8 mouse cellular contexts compared by ENCODE assay signal in the genomic region with DNA sequence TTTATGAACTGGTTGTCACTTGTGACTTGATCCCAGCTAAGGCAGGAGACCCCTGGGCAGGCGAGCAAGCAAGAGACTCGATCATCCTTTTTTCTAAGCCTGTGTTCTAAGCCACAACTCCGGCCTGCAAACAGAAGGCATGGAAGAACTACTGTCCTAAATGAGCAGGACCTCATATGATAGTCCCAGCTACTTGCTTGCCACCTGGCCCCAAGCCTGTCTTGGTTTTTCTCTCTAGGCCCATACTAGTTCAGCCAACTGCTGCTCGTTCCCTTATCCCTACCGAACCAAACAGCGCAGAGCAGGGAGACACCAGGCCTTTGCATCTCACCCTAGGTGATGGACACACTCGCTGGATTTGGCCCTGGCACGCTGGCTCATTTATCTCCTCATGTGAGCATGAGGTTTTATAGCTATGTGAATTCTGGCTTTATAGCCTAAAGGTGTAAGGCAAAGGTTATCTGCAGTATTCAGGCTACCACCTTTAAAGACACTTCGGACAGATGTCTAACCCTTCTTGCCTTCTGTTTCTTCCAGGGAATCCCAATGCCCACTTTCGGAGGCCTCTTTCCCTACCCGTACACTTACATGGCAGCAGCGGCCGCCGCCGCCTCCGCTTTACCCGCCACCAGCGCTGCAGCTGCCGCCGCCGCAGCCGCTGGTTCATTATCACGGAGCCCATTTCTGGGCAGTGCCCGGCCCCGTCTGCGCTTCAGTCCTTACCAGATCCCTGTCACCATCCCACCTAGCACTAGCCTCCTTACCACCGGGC. TPM values are rescaled to one million over a fixed set of nuclear protein-coding genes. Genes with fewer than 3 reads are reported as not detected.
DNase-seq lines count a peak whose midpoint lies in the region; ATAC-seq and TF ChIP-seq lines count a peak whose summit lies in the region.

No protein-coding gene starts in this region.

- DNase-seq in kidney, adult 8-10 months, result no peak
- no peak for DNase-seq in embryonic facial prominence, embryonic 14.5 days (ENCODE audit: low spot score)
- no peak for DNase-seq in c-Kit-positive CD71-positive TER-119-positive erythroid progenitor cells, embryonic 14.5 days (ENCODE audit: low spot score)
- no peak for DNase-seq in adrenal gland, postnatal 36 days

- peak overlapping the region; percentile 92 for H3K4me2 ChIP-seq in kidney, embryonic 15.5 days
- H3K4me2 ChIP-seq in embryonic facial prominence, embryonic 14.5 days (ENCODE audit: low read depth, low read length), result peak overlapping the region; percentile 72
- peak overlapping the region; percentile 90 for H3K4me2 ChIP-seq in intestine, postnatal 0 days (replicated peaks; ENCODE audit: low read depth)
- peak overlapping the region; percentile 48 for H3K4me2 ChIP-seq in neural tube, embryonic 12.5 days (replicated peaks)

- peaks cover 4% of the 10 kb centered on the region; the same call in 1 of the 2 replicates for H3K36me3 ChIP-seq in kidney, embryonic 15.5 days
- H3K36me3 ChIP-seq in embryonic facial prominence, embryonic 14.5 days (ENCODE audit: control insufficient read depth, insufficient read depth, low read length), result peaks cover 36% of the 10 kb centered on the region
- H3K36me3 ChIP-seq in intestine, postnatal 0 days (ENCODE audit: control insufficient read depth, insufficient read depth), result peaks cover 6% of the 10 kb centered on the region; the same call in 1 of the 2 replicates
- H3K36me3 ChIP-seq in neural tube, embryonic 12.5 days, result no peaks in the 10 kb centered on the region

- peaks cover 82% of the 10 kb centered on the region for H3K4me1 ChIP-seq in kidney, embryonic 15.5 days
- H3K4me1 ChIP-seq in embryonic facial prominence, embryonic 14.5 days (ENCODE audit: control insufficient read depth, insufficient read depth, low read length), result peaks cover 11% of the 10 kb centered on the region
- peaks cover 10% of the 10 kb centered on the region for H3K4me1 ChIP-seq in intestine, postnatal 0 days (replicated peaks; ENCODE audit: control insufficient read depth, insufficient read depth, low read length)
- peaks cover 26% of the 10 kb centered on the region for H3K4me1 ChIP-seq in neural tube, embryonic 12.5 days

- H3K9me3 ChIP-seq in kidney, embryonic 15.5 days (replicated peaks), result no peaks in the 10 kb centered on the region
- no peaks in the 10 kb centered on the region for H3K9me3 ChIP-seq in embryonic facial prominence, embryonic 14.5 days (ENCODE audit: control insufficient read depth, low read length)
- H3K9me3 ChIP-seq in intestine, postnatal 0 days (ENCODE audit: control insufficient read depth), result no peaks in the 10 kb centered on the region
- H3K9me3 ChIP-seq in neural tube, embryonic 12.5 days, result no peaks in the 10 kb centered on the region

- no peak for ATAC-seq in kidney, embryonic 15.5 days (replicated peaks; ENCODE audit: low FRiP score)
- no peak for ATAC-seq in embryonic facial prominence, embryonic 14.5 days (ENCODE audit: low read depth)
- ATAC-seq in intestine, postnatal 0 days, result no peak
- no peak for ATAC-seq in neural tube, embryonic 12.5 days (ENCODE audit: low FRiP score, low read depth)
- ATAC-seq in frontal cortex, adult (ENCODE audit: low TSS enrichment), result no peak

- no peak for TF ChIP-seq CTCF in intestine, postnatal 0 days (IDR thresholded peaks at IDR 0.05; ENCODE audit: low read depth)

- 20% methylated on average over 27 of the region's 27 CpGs for WGBS in kidney, embryonic 15.5 days
- WGBS in embryonic facial prominence, embryonic 14.5 days, result 12% methylated on average over 27 of the region's 27 CpGs
- 41% methylated on average over 27 of the region's 27 CpGs for WGBS in intestine, postnatal 0 days
- 5% methylated on average over 27 of the region's 27 CpGs for WGBS in neural tube, embryonic 12.5 days

- H3K9ac ChIP-seq in kidney, embryonic 15.5 days, result peak overlapping the region; percentile 87
- peak overlapping the region; percentile 97 for H3K9ac ChIP-seq in embryonic facial prominence, embryonic 14.5 days (ENCODE audit: low read depth, low read length)
- H3K9ac ChIP-seq in intestine, postnatal 0 days (ENCODE audit: low read depth, low read length), result no peak overlapping the region
- H3K9ac ChIP-seq in neural tube, embryonic 12.5 days, result no peak overlapping the region; the same call in 1 of the 2 replicates

- H3K4me3 ChIP-seq in kidney, embryonic 15.5 days (replicated peaks), result peak overlapping the region; percentile 75
- H3K4me3 ChIP-seq in embryonic facial prominence, embryonic 14.5 days (ENCODE audit: low read depth, low read length), result peak overlapping the region; percentile 70
- peak overlapping the region; percentile 11 for H3K4me3 ChIP-seq in intestine, postnatal 0 days (ENCODE audit: low read depth, low read length)
- peak overlapping the region; percentile 16; the same call in 1 of the 2 replicates for H3K4me3 ChIP-seq in neural tube, embryonic 12.5 days

- peaks cover 79% of the 10 kb centered on the region for H3K27me3 ChIP-seq in kidney, embryonic 15.5 days
- peaks cover 53% of the 10 kb centered on the region; the same call in 1 of the 2 replicates for H3K27me3 ChIP-seq in embryonic facial prominence, embryonic 14.5 days (replicated peaks; ENCODE audit: control insufficient read depth, insufficient read depth, low read length)
- H3K27me3 ChIP-seq in intestine, postnatal 0 days (replicated peaks; ENCODE audit: control insufficient read depth, insufficient read depth, low read length), result peaks cover 84% of the 10 kb centered on the region
- peaks cover 82% of the 10 kb centered on the region for H3K27me3 ChIP-seq in neural tube, embryonic 12.5 days (replicated peaks)

- H3K27ac ChIP-seq in kidney, embryonic 15.5 days, result peak overlapping the region; percentile 92
- H3K27ac ChIP-seq in embryonic facial prominence, embryonic 14.5 days (replicated peaks; ENCODE audit: low read depth, low read length), result peak overlapping the region; percentile 94
- H3K27ac ChIP-seq in intestine, postnatal 0 days (ENCODE audit: low read depth, low read length), result no peak overlapping the region
- H3K27ac ChIP-seq in neural tube, embryonic 12.5 days, result no peak overlapping the region

RNA-seq across cellular contexts. Expression of a gene that starts 7.9 kb away (rescaled TPM):
- 11.2 and 11.4 TPM in 2 replicates for polyA plus RNA-seq in kidney, embryonic 15.5 days (2015; fragmentation: Nextera tagmentation; extraction: Ambion mirVana)
- polyA plus RNA-seq in embryonic facial prominence, embryonic 14.5 days (2014; fragmentation: Nextera tagmentation; extraction: Ambion mirVana), result 6.3 and 6.5 TPM in 2 replicates
- 3.0 and 3.3 TPM in 2 replicates for polyA plus RNA-seq in intestine, postnatal 0 days (2015; fragmentation: Nextera tagmentation; extraction: Ambion mirVana)
- 4.7 and 5.3 TPM in 2 replicates for polyA plus RNA-seq in neural tube, embryonic 12.5 days (2016; fragmentation: Nextera tagmentation; extraction: Ambion mirVana)
- 10 to 100 TPM; 22.3 to 29.0 TPM for total RNA-seq in adrenal gland, postnatal 36 days (2021)

RNA-seq across cellular contexts. Expression of a gene that starts 9.9 kb away (rescaled TPM):
- polyA plus RNA-seq in kidney, embryonic 15.5 days (2015; fragmentation: Nextera tagmentation; extraction: Ambion mirVana), result not detected in 2 replicates
- polyA plus RNA-seq in embryonic facial prominence, embryonic 14.5 days (2014; fragmentation: Nextera tagmentation; extraction: Ambion mirVana), result not detected in 2 replicates
- not detected in 2 replicates for polyA plus RNA-seq in intestine, postnatal 0 days (2015; fragmentation: Nextera tagmentation; extraction: Ambion mirVana)
- polyA plus RNA-seq in neural tube, embryonic 12.5 days (2016; fragmentation: Nextera tagmentation; extraction: Ambion mirVana), result not detected in 2 replicates
- total RNA-seq in adrenal gland, postnatal 36 days (2021), result not detected

RNA-seq across cellular contexts. Expression of a gene that starts 46.0 kb away (rescaled TPM):
- 0.36 and 0.56 TPM in 2 replicates for polyA plus RNA-seq in kidney, embryonic 15.5 days (2015; fragmentation: Nextera tagmentation; extraction: Ambion mirVana)
- 0.85 and 1.4 TPM in 2 replicates for polyA plus RNA-seq in embryonic facial prominence, embryonic 14.5 days (2014; fragmentation: Nextera tagmentation; extraction: Ambion mirVana)
- not detected in 2 replicates for polyA plus RNA-seq in intestine, postnatal 0 days (2015; fragmentation: Nextera tagmentation; extraction: Ambion mirVana)
- 0.39 and 0.61 TPM in 2 replicates for polyA plus RNA-seq in neural tube, embryonic 12.5 days (2016; fragmentation: Nextera tagmentation; extraction: Ambion mirVana)
- total RNA-seq in adrenal gland, postnatal 36 days (2021), result not detected

Comparison
In these comparisons a context has a peak if more than half of its experiments do, and no peak if none do; other contexts are left out.
1. H3K27ac ChIP-seq: peak in kidney, embryonic 15.5 days (single experiment) and embryonic facial prominence, embryonic 14.5 days (single experiment); none in intestine, postnatal 0 days (single experiment) and neural tube, embryonic 12.5 days (single experiment).
2. H3K4me3 ChIP-seq: peak in every context shown above with its lines; median percentile 75 in kidney, embryonic 15.5 days; 70 in embryonic facial prominence, embryonic 14.5 days; 16 in neural tube, embryonic 12.5 days; 11 in intestine, postnatal 0 days.
3. H3K9ac ChIP-seq: peak in kidney, embryonic 15.5 days (single experiment) and embryonic facial prominence, embryonic 14.5 days (single experiment); none in intestine, postnatal 0 days (single experiment) and neural tube, embryonic 12.5 days (single experiment).
4. Peak in every context shown above with its lines, with median percentiles within 50 percentile points of each other: H3K4me2 ChIP-seq.